Mouse (Mus musculus): ENCODE data around the gene Celf2. TPM values are rescaled to one million over a fixed set of nuclear protein-coding genes. Genes with fewer than 3 reads are reported as not detected.

Celf2 gene
- polyA plus RNA-seq, 1 experiment from 2014 or later, result 191 TPM

- DNase-seq (no peak), ATAC-seq (ENCODE audit: low FRiP score, low TSS enrichment) (no peak)
- no peaks in the 10 kb centered on the region for H3K4me1 ChIP-seq (ENCODE audit: control insufficient read depth, insufficient read depth, low read length)
- no peak overlapping the region for H3K9ac ChIP-seq (replicated peaks; ENCODE audit: low read length)
- H3K4me2 ChIP-seq (ENCODE audit: low read length), result no peak overlapping the region
- WGBS, result 88% methylated on average over 2 of the region's 2 CpGs
- H3K9me3 ChIP-seq (ENCODE audit: control insufficient read depth, low read length), result no peaks in the 10 kb centered on the region
- no peak overlapping the region for H3K27ac ChIP-seq (replicated peaks; ENCODE audit: low read depth, low read length)
- peaks cover 11% of the 10 kb centered on the region for H3K36me3 ChIP-seq (ENCODE audit: control insufficient read depth, insufficient read depth, low read length)
- H3K4me3 ChIP-seq (replicated peaks; ENCODE audit: low read depth, low read length), result no peak overlapping the region
- no peaks in the 10 kb centered on the region for H3K27me3 ChIP-seq (ENCODE audit: control insufficient read depth, insufficient read depth, low read length)
Measured at GRCm38 (mm10) chr2:6538500-6538899, 970.9 kb downstream of the Celf2 start.

DNA sequence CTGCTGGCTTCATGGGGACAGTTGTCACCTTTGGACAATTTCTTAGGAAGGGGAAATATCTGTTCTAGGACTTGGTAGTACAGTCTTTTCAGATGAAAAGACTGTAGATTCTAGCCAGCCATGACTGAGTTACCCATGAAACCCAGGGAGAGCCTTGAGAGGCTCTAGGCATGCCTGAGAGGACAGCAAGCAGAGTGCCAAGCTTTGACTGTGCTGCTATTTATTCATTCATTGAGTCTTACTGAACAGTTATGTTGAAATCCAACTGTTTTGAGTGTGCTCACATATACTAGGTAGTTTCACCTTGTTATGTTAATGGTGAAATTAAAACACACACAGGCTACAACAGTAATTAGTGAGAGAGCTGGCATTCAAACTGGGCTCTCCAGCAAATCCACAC is 971.3 kb downstream of the Celf2 start:
- H3K4me2 ChIP-seq (ENCODE audit: low read length), result no peak overlapping the region
- peaks cover 11% of the 10 kb centered on the region for H3K36me3 ChIP-seq (ENCODE audit: control insufficient read depth, insufficient read depth, low read length)
- no peaks in the 10 kb centered on the region for H3K4me1 ChIP-seq (ENCODE audit: control insufficient read depth, insufficient read depth, low read length)
- no peaks in the 10 kb centered on the region for H3K27me3 ChIP-seq (ENCODE audit: control insufficient read depth, insufficient read depth, low read length)
- H3K27ac ChIP-seq (replicated peaks; ENCODE audit: low read depth, low read length), result no peak overlapping the region
- H3K9me3 ChIP-seq (ENCODE audit: control insufficient read depth, low read length), result no peaks in the 10 kb centered on the region
- DNase-seq (no peak), ATAC-seq (ENCODE audit: low FRiP score, low TSS enrichment) (no peak)
- H3K9ac ChIP-seq (replicated peaks; ENCODE audit: low read length), result no peak overlapping the region
- H3K4me3 ChIP-seq (replicated peaks; ENCODE audit: low read depth, low read length), result no peak overlapping the region

- H3K27ac ChIP-seq (replicated peaks; ENCODE audit: low read depth, low read length), result no peak overlapping the region
- DNase-seq (no peak), ATAC-seq (ENCODE audit: low FRiP score, low TSS enrichment) (no peak)
- H3K27me3 ChIP-seq (ENCODE audit: control insufficient read depth, insufficient read depth, low read length), result no peaks in the 10 kb centered on the region
- H3K36me3 ChIP-seq (ENCODE audit: control insufficient read depth, insufficient read depth, low read length), result peaks cover 11% of the 10 kb centered on the region
- H3K4me3 ChIP-seq (replicated peaks; ENCODE audit: low read depth, low read length), result no peak overlapping the region
- H3K4me2 ChIP-seq (ENCODE audit: low read length), result no peak overlapping the region
- WGBS, result 48% methylated on average over 3 of the region's 3 CpGs
- no peak overlapping the region for H3K9ac ChIP-seq (replicated peaks; ENCODE audit: low read length)
- no peaks in the 10 kb centered on the region for H3K4me1 ChIP-seq (ENCODE audit: control insufficient read depth, insufficient read depth, low read length)
- H3K9me3 ChIP-seq (ENCODE audit: control insufficient read depth, low read length), result no peaks in the 10 kb centered on the region
Measured at GRCm38 (mm10) chr2:6537326-6537725, 972.0 kb downstream of the Celf2 start.

GRCm38 (mm10) chr2:6536372-6536771 is 973.0 kb downstream of the Celf2 start:
- no peak for DNase-seq
- Histone ChIP-seq H3K27me3 (ENCODE audit: control insufficient read depth, insufficient read depth, low read length) (no peaks in the 10 kb centered on the region), H3K4me3 (replicated peaks; ENCODE audit: low read depth, low read length) (no peak overlapping the region), H3K36me3 (ENCODE audit: control insufficient read depth, insufficient read depth, low read length) (peaks cover 7% of the 10 kb centered on the region), H3K9me3 (ENCODE audit: control insufficient read depth, low read length) (no peaks in the 10 kb centered on the region), H3K4me1 (ENCODE audit: control insufficient read depth, insufficient read depth, low read length) (no peaks in the 10 kb centered on the region), H3K9ac (replicated peaks; ENCODE audit: low read length) (no peak overlapping the region), H3K27ac (replicated peaks; ENCODE audit: low read depth, low read length) (no peak overlapping the region), H3K4me2 (ENCODE audit: low read length) (no peak overlapping the region)
- WGBS, result 88% methylated on average over 2 of the region's 2 CpGs
- ATAC-seq (ENCODE audit: low FRiP score, low TSS enrichment), result no peak

GRCm38 (mm10) chr2:6532341-6532740 is 977.0 kb downstream of the Celf2 start:
- Histone ChIP-seq H3K4me1 (ENCODE audit: control insufficient read depth, insufficient read depth, low read length) (no peaks in the 10 kb centered on the region), H3K4me3 (replicated peaks; ENCODE audit: low read depth, low read length) (no peak overlapping the region), H3K27me3 (ENCODE audit: control insufficient read depth, insufficient read depth, low read length) (no peaks in the 10 kb centered on the region), H3K9me3 (ENCODE audit: control insufficient read depth, low read length) (no peaks in the 10 kb centered on the region), H3K4me2 (ENCODE audit: low read length) (no peak overlapping the region), H3K9ac (replicated peaks; ENCODE audit: low read length) (no peak overlapping the region), H3K27ac (replicated peaks; ENCODE audit: low read depth, low read length) (no peak overlapping the region), H3K36me3 (ENCODE audit: control insufficient read depth, insufficient read depth, low read length) (no peaks in the 10 kb centered on the region)
- no peak for DNase-seq
- 57% methylated on average over 4 of the region's 4 CpGs for WGBS
- no peak for ATAC-seq (ENCODE audit: low FRiP score, low TSS enrichment)

DNA sequence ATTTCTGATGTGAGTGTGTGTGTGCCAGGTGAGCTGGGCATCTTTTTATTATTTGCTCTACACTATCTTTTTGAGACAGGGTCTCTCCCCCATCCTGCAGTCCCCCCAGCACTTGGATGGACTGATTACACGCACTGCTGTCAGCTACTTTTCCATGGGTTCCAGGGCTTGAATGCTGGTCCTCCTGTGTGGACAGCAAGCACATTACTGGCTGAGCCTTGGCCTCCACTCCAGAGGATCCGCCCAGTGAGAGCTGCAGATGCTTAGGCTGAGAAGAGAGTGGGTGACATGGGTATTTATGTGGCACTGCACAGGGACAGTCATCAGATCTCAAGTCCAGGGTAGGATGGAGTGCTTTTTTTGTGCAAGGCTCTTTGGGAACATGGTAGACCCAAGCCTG is 981.3 kb downstream of the Celf2 start:
- no peaks in the 10 kb centered on the region for H3K36me3 ChIP-seq (ENCODE audit: control insufficient read depth, insufficient read depth, low read length)
- H3K9ac ChIP-seq (replicated peaks; ENCODE audit: low read length), result no peak overlapping the region
- no peak overlapping the region for H3K27ac ChIP-seq (replicated peaks; ENCODE audit: low read depth, low read length)
- no peaks in the 10 kb centered on the region for H3K4me1 ChIP-seq (ENCODE audit: control insufficient read depth, insufficient read depth, low read length)
- DNase-seq, result no peak
- H3K4me2 ChIP-seq (ENCODE audit: low read length), result no peak overlapping the region
- no peak overlapping the region for H3K4me3 ChIP-seq (replicated peaks; ENCODE audit: low read depth, low read length)
- H3K27me3 ChIP-seq (ENCODE audit: control insufficient read depth, insufficient read depth, low read length), result no peaks in the 10 kb centered on the region
- 88% methylated on average over 2 of the region's 2 CpGs for WGBS
- no peaks in the 10 kb centered on the region for H3K9me3 ChIP-seq (ENCODE audit: control insufficient read depth, low read length)
- ATAC-seq (ENCODE audit: low FRiP score, low TSS enrichment), result no peak

DNA sequence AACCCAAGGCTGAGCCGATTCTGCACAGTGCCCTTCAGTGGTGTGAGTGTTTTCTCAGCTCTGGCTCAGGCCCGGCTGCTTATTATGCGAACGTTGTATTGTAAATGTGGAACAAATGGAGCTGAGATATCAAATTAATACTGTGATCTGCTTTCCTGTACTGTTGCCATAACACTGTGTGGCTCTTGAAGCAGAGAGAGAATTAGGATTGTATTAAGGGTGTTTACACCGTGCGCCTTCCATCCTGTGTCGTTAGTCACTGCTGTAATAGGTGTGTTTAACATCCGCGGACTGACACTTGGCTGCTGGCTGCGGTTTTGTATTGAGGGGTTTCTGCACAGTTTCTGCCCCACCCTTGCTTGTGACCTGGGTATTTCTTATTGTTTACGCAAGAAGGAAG is 982.5 kb downstream of the Celf2 start:
- Histone ChIP-seq H3K36me3 (ENCODE audit: control insufficient read depth, insufficient read depth, low read length) (no peaks in the 10 kb centered on the region), H3K27me3 (ENCODE audit: control insufficient read depth, insufficient read depth, low read length) (no peaks in the 10 kb centered on the region), H3K4me2 (ENCODE audit: low read length) (no peak overlapping the region), H3K9me3 (ENCODE audit: control insufficient read depth, low read length) (no peaks in the 10 kb centered on the region), H3K4me1 (ENCODE audit: control insufficient read depth, insufficient read depth, low read length) (no peaks in the 10 kb centered on the region), H3K4me3 (replicated peaks; ENCODE audit: low read depth, low read length) (no peak overlapping the region), H3K27ac (replicated peaks; ENCODE audit: low read depth, low read length) (no peak overlapping the region), H3K9ac (replicated peaks; ENCODE audit: low read length) (no peak overlapping the region)
- ATAC-seq (ENCODE audit: low FRiP score, low TSS enrichment), result no peak
- DNase-seq, result no peak
- WGBS, result 85% methylated on average over 11 of the region's 11 CpGs

DNA sequence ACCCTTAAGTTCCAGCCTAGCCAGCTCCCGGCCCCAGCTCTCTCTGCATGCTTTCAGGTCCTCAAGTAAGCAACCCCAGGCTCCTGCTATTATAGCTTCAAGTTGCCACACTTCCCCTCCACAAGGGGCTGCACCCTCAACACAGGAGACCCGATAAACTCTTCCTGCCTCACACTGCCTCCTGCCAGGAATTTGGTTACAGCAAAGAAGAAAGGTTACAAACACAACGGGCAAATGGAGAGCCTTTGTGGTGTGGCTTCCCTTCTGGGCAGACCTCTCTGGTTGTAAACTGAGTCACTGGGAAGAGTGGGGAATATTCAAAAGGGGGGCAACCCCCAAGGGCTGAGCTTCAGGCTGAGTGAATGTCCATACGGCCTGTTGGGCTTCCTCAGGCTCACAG is 983.1 kb downstream of the Celf2 start:
- Histone ChIP-seq H3K4me3 (replicated peaks; ENCODE audit: low read depth, low read length) (no peak overlapping the region), H3K27me3 (ENCODE audit: control insufficient read depth, insufficient read depth, low read length) (no peaks in the 10 kb centered on the region), H3K4me1 (ENCODE audit: control insufficient read depth, insufficient read depth, low read length) (no peaks in the 10 kb centered on the region), H3K36me3 (ENCODE audit: control insufficient read depth, insufficient read depth, low read length) (no peaks in the 10 kb centered on the region), H3K9me3 (ENCODE audit: control insufficient read depth, low read length) (no peaks in the 10 kb centered on the region), H3K9ac (replicated peaks; ENCODE audit: low read length) (no peak overlapping the region), H3K27ac (replicated peaks; ENCODE audit: low read depth, low read length) (no peak overlapping the region), H3K4me2 (ENCODE audit: low read length) (no peak overlapping the region)
- WGBS, result 67% methylated on average over 4 of the region's 4 CpGs
- no peak for ATAC-seq (ENCODE audit: low FRiP score, low TSS enrichment)
- no peak for DNase-seq

DNA sequence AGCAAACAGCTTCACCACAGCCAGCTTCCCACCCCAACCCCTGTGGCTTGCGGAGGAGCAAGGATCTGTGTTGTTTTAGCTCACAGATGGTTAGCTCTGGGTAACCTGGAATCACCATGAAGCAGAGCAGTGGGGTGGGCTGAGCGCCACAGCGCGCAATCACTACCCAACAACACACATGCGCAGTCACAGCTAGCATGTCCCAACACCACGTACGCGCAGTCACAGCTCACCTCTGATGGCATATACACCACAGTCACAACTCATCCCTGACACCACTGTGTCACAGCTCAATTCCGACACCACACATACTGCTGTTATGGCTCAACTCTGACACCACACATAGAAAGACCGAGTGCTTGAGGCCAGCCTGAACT is 985.5 kb downstream of the Celf2 start:
- H3K36me3 ChIP-seq (ENCODE audit: control insufficient read depth, insufficient read depth, low read length), result no peaks in the 10 kb centered on the region
- 95% methylated on average over 10 of the region's 10 CpGs for WGBS
- H3K9ac ChIP-seq (replicated peaks; ENCODE audit: low read length), result no peak overlapping the region
- H3K27ac ChIP-seq (replicated peaks; ENCODE audit: low read depth, low read length), result no peak overlapping the region
- no peaks in the 10 kb centered on the region for H3K4me1 ChIP-seq (ENCODE audit: control insufficient read depth, insufficient read depth, low read length)
- H3K4me3 ChIP-seq (replicated peaks; ENCODE audit: low read depth, low read length), result no peak overlapping the region
- no peak for DNase-seq
- H3K4me2 ChIP-seq (ENCODE audit: low read length), result no peak overlapping the region
- H3K27me3 ChIP-seq (ENCODE audit: control insufficient read depth, insufficient read depth, low read length), result no peaks in the 10 kb centered on the region
- no peak for ATAC-seq (ENCODE audit: low FRiP score, low TSS enrichment)
- H3K9me3 ChIP-seq (ENCODE audit: control insufficient read depth, low read length), result no peaks in the 10 kb centered on the region
